Mouse (Mus musculus): ENCODE measurements around the gene Baz1b.

Baz1b gene

DNA sequence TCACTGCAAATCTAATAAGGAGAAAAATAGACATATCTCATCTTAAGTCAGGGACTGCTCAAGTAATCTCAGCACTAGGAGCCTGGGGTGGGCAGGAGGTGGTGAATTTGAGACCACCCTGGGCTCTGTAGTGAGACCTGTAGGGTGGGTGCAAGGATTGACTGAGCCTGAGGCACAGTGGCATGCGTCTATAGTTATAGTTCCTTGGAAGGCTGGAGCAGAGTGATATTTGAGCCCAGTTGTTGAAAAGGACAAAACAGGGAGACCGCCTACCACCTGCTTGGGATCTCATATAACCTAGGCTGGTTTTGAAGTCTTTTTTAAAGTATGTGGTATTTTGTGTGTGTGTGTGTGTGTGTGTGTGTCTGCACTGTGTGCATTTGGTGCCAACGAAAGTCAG, 37.1 kb downstream of the Baz1b start:
- in situ Hi-C loops (cut with MboI; ENCODE audit: unreplicated experiment in 2 of 2): loop anchor here in 1 of 2 experiments (10.0 kb wide), 1 partner anchor 109 kb away; no protein-coding TSS in a partner anchor

DNA sequence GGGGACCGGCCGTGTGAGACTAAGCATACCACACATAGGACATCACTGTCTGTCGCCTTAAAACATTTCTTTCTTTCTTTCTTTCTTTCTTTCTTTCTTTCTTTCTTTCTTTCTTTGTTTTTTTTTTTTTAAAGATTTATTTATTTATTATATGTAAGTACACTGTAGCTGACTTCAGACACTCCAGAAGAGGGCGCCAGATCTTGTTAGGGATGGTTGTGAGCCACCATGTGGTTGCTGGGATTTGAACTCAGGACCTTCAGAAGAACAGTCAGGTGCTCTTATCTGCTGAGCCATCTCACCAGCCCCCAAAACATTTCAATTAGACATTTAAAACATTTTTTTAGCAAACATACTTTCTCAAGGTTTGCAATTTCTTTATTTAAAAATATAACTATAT, 38.8 kb downstream of the Baz1b start:
- in situ Hi-C loops (cut with MboI; ENCODE audit: unreplicated experiment in 2 of 2): loop anchor here in 1 of 2 experiments (10.0 kb wide), 1 partner anchor 111 kb away; no protein-coding TSS in a partner anchor

DNA sequence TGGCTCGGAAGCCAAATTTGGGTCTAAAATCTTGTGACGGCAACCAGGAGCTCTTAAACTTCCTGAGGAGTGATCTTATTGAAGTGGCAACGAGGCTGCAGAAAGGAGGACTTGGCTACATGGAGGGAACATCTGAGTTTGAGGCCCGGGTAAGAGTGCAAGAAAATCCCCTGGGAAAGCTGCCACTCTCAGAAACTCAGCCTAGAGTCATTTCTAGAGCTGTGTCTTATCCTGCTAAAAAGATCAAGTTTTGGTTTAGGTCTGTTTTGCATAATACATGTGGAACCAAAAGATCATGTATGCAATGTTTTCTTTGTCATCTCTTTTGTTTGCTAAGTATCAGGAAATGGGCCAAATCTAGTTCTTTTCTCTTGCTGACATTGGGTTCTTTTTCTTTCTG, 43.1 kb downstream of the Baz1b start:
- in situ Hi-C loops (cut with MboI; ENCODE audit: unreplicated experiment in 2 of 2): no loop called here

DNA sequence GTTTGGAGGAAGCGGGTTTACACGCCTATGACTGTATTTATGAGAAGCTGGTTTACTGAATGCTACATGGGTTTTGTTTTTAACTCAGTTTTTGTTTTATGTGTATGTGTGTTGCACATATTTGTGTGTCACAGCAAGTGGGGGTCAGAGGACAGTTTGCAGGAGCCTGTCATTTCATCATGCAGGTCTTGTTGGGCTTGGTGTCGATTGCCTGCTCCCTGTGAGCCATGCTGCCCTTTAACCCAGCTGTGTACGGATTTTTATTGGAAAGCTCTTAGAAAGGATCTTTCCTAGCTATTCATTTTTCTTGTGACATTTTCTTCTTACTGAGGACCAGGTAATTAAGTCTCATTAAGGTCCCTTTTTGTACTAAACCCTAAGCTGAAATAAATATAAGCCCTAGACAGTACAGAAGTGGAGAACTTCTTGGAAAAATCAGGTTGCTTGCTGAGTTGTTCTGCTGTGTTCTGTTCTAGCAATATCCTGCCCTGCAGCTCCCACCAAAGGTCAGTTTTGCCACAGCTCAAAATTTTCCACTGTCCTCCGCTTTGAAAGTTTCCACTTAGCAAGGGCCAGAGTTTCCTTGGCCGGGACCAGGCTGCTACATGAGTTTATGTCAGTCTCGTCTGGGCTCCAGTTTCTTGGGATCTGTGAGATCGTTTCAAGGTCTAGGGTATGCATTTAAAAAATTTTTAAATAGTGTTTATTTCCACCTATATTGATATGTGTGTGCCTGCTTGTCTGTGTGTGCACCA, 46.3 kb downstream of the Baz1b start:
- in situ Hi-C loops (cut with MboI; ENCODE audit: unreplicated experiment in 2 of 2): no loop called here

GRCm38 (mm10) chr5:135236571-135236970, 49.5 kb downstream of the Baz1b start:
- in situ Hi-C loops (cut with MboI; ENCODE audit: unreplicated experiment in 2 of 2): loop anchor here (5.0 kb wide), 1 partner anchor 51 kb away; no protein-coding TSS in a partner anchor

GRCm38 (mm10) chr5:135238832-135239231, 51.8 kb downstream of the Baz1b start:
- in situ Hi-C loops (cut with MboI; ENCODE audit: unreplicated experiment in 2 of 2): loop anchor here (5.0 kb wide), 1 partner anchor 48 kb away; no protein-coding TSS in a partner anchor

- in situ Hi-C loops (cut with MboI; ENCODE audit: unreplicated experiment in 2 of 2): no loop called here
Measured at GRCm38 (mm10) chr5:135241474-135241873, 54.4 kb downstream of the Baz1b start.

DNA sequence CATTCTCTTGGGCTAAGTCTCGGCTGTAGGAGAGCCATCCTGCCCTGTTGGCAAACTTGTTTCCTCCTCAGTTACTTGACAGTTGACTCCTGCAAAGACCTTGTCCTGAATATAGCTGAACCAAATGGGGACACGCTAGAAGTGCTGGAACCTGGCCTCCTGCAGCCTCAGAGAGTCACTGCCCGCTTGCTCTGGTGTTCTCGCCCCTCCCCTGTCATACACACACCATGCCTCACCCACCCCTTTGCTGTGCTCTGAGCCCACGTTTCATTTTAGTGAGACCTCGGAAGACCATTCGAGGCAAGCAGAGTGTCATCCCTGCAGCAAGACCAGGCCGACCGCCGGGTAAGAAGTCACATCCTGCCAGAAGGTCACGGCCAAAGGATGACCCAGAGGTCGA, 55.1 kb downstream of the Baz1b start:
- in situ Hi-C loops (cut with MboI; ENCODE audit: unreplicated experiment in 2 of 2): no loop called here

DNA sequence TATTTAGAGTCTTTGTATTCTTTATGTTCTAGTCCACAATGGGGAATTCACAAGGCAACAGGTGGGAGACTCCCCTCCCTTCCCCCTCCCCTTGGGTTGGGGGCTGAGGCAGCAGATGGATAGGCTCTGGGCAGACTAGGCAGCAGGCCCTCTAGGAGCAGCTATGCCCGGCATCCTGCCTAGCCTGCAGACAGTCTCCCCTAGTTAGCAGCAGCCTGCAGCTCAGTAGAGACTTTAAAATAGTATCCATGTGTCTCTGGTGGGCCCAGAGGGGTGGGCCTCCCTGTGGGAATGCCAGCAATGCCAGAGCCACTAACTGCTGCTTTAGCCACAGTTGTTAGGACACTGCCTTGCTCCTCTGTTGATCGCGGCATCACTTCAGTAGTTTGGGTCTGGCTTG, 55.5 kb downstream of the Baz1b start:
- in situ Hi-C loops (cut with MboI; ENCODE audit: unreplicated experiment in 2 of 2): no loop called here

DNA sequence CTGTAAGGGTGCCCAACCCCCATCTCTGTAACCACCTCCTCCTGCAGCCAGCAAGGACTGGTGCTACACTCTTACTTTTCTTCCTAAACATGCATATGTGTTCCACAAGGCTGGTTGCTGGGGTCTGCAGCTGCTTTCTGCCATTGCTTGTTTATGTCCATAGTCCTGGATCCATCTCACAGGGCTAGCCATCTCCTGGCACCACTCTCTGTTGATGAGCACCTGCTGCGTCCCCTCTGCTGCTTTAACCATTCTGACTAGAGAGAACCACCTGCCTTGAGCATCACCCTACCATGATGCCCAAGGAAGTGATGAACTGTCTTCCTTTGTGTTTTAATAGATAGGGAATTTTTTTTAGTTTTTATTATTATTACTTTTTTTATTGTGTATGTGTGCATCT, 56.1 kb downstream of the Baz1b start:
- in situ Hi-C loops (cut with MboI; ENCODE audit: unreplicated experiment in 2 of 2): no loop called here

DNA sequence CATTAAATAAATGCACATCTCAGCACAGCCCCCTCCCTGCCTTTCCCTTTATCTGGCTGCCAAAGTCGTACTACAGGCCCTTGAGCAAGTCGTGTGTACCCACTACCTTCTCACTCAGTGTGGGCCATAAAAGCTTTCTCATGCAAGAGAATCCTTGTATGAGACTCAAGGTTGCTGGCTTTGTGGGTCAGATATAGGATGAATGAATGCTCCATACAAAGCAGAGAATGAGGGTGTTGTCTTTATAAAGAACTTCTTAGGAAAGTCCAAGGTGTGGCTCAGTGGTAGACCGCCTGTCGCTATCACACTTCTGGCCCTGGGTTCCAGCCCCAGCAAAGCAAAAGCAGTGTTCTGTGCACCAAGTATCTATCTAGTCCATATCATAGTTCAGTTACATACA, 59.5 kb downstream of the Baz1b start:
- in situ Hi-C loops (cut with MboI; ENCODE audit: unreplicated experiment in 2 of 2): no loop called here

DNA sequence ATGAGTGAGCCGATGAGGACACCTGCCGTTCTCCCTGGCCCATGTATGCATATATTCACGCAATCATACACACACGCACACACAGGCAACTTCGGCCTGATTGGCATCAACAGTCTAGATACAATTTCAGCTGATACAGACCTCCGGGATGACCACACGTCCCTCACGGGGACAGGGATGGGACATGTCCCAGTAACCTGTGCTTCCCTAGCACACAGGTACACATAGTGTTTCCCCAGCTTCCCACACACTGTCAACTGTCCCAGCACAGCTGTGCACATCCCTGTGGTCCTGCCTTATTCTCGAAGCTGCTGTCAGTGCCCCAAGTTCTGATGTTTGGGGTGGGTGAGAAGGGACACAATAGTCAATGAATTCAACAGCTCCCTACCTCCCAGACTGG, 60.3 kb downstream of the Baz1b start:
- in situ Hi-C loops (cut with MboI; ENCODE audit: unreplicated experiment in 2 of 2): no loop called here

DNA sequence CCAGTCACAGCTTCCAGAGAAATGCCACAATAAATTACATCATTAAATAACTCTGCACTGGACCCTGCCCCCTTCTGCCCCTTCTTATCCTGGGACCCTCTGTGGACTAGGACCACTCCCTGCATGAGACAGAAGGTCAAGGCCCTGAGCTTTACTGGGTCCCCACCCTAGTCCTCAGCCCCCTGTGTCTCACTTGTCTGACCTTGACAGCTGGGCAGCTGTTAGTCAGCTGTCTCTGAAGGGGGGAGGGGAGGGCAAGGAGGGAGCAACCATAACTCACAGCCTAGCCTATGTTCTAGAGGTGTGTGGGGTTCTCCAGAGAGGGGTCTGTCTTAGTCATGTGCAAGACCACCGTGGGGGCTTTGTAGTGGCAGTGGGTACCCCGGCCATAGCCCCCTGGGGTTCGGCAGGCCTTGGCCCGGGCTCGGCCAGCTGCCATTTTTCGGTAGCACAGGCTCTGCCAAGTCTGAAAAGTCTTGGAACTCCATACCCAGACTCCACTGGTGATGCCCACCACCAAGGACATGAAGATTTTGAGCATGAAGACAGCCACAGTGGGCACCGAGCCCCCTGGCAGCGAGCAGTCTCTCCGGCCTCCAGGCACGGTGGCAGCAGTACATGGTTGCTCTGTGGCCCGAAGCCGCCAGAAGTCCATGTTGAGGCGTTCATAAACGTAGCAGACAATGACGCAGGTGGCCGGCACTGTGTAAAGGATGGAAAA, 62.1 kb downstream of the Baz1b start:
- in situ Hi-C loops (cut with MboI; ENCODE audit: unreplicated experiment in 2 of 2): no loop called here

DNA sequence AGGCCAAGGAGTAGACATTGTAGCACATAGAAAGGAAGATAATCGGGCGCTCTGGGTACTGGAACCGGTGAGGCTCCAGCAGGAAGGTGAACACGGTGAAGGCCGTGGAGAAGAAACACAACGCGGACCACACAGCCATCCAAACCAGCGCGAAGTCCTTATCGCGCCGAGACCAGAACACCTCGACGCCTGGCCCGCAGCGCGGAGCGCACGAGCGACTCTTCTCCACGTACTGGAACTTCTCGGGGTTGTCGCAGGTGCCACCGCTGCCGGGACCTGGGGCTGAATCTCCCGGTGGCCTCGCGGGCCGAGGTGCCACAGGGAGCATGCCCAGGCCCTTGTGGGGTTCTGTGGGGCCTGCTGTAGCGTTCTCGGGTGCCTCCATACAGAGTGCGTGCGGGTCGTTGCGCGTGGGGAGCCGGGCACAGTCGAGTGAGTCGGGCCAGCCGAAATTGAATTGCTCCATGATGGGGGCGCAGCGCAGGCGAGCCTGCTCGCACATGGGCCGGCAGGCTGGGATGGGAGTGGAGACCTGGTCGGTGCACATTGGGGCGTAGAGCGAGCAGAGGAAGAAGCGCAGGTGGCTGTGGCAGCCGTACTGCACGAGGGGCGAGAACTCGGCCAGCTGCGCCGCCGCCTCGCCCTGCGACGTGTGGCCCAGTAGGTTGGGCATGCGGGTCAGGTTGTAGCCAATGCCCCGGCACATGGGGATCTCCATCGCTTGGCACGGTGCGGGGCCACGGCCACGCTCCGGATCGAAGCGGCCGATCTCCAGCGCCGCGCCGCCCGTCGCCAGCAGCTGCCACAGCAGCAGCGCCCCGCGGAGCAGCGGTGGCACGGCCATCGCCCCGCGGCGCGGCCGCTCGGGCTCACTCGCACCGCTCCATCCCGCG, 63.4 kb downstream of the Baz1b start:
- in situ Hi-C loops (cut with MboI; ENCODE audit: unreplicated experiment in 2 of 2): no loop called here

DNA sequence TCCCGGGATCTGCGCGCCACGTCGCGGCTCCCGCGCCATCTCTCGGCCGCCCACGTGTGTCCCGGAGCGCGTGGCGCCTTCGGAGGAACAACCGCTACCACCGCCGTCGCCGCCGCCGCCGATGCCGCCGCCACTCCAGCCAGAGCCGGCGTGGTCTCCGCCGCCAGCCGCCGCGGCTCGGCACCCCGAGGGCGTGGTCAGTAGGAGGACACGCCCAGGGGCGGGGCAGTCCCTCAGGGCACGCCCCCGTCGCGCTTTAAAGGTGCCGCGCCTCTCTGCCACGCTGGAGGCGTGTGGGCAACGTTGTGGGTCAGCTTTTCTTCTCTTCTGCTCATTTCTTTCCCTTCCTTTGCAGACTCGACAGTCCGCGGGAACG, 64.0 kb downstream of the Baz1b start, which contains the start of gene Fzd9:
Gene Fzd9, minus strand, starts transcription at position 152 of the 376 bp plus-strand sequence.
- in situ Hi-C loops (cut with MboI; ENCODE audit: unreplicated experiment in 2 of 2): no loop called here

- in situ Hi-C loops (cut with MboI; ENCODE audit: unreplicated experiment in 2 of 2): no loop called here
Measured at GRCm38 (mm10) chr5:135253741-135254401, 66.8 kb downstream of the Baz1b start.

DNA sequence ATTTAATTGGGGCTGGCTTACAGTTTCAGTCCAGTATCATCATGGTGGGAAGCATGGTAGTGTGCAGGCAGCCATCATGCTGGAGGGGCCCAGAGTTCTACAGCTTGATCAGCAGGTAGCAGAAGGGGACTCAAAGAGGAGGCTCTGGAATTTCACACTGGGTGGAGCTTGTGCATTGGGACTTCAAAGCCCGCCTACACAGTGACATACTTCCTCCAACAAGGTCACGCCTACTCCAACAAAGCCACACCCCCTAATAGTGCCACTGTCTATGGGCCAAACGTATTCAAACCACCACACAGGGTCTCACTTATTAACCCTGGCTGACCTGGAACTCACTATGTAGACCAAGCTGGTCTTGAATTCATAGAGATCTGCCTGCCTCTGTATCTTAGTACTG, 69.1 kb downstream of the Baz1b start:
- in situ Hi-C loops (cut with MboI; ENCODE audit: unreplicated experiment in 2 of 2): no loop called here

GRCm38 (mm10) chr5:135257559-135257958, 70.5 kb downstream of the Baz1b start:
- in situ Hi-C loops (cut with MboI; ENCODE audit: unreplicated experiment in 2 of 2): no loop called here

GRCm38 (mm10) chr5:135258280-135259150, 71.5 kb downstream of the Baz1b start:
- in situ Hi-C loops (cut with MboI; ENCODE audit: unreplicated experiment in 2 of 2): no loop called here

All from v-Abl transformed pro-B cells (cell line).